ENCODE assay signal across 12 mouse cellular contexts in the genomic region with DNA sequence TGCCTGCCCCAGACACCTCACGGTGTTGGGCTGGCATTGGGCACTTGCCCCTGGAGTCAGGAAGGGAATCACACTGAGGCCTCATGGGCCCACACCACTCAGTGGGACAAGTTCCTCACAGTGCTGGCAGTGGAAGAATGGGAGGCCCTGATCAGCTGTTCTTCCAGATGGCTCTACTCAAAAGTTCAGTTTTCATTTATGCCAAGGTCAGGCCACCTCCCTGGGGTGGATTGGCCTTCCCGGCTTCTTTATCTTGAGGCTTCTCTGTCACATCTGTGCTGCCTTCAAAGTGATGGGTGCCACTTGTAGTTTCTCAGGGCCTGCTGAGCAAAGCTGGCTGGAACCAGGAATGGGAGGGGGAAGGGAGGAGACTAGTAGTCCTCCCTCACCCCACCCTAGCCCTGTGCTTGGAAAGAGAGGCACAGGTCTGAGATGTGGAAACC. TPM values are rescaled to one million over a fixed set of nuclear protein-coding genes. Genes with fewer than 3 reads are reported as not detected.
A peak's percentile ranks its signal among the peaks of the same experiment; 100 is the strongest.
DNase-seq lines count a peak whose midpoint lies in the region; ATAC-seq lines count a peak whose summit lies in the region.
"Had no signal": no experiment of that assay in that cellular context is flagged by ENCODE, and none has a peak within 500 bp of the region (broad histone marks: within the 10 kb centered on the region; RNA-seq: fewer than 3 reads in every experiment).

No protein-coding gene starts in this region.

- H3K27me3 ChIP-seq in kidney, embryonic 16.5 days (ENCODE audit: insufficient read depth, low read length) = no peaks in the 10 kb centered on the region
- H3K27me3 ChIP-seq in embryonic facial prominence, embryonic 12.5 days = no peaks in the 10 kb centered on the region
- no peaks in the 10 kb centered on the region for H3K27me3 ChIP-seq in heart, embryonic 15.5 days
- H3K27me3 ChIP-seq: midbrain, embryonic 12.5 days had no signal

- no peak overlapping the region for H3K27ac ChIP-seq in kidney, embryonic 16.5 days (ENCODE audit: low read length)
- H3K27ac ChIP-seq in embryonic facial prominence, embryonic 12.5 days = no peak overlapping the region
- H3K27ac ChIP-seq in heart, embryonic 15.5 days = peak overlapping the region; percentile 75
- H3K27ac ChIP-seq: midbrain, embryonic 12.5 days had no signal

- WGBS in kidney, embryonic 16.5 days = 68% methylated on average over 2 of the region's 2 CpGs
- 67% methylated on average over 2 of the region's 2 CpGs for WGBS in embryonic facial prominence, embryonic 12.5 days
- WGBS in heart, embryonic 15.5 days = 41% methylated on average over 2 of the region's 2 CpGs

- H3K9ac ChIP-seq in kidney, embryonic 16.5 days (replicated peaks; ENCODE audit: low read length) = no peak overlapping the region
- H3K9ac ChIP-seq in embryonic facial prominence, embryonic 12.5 days = no peak overlapping the region
- no peak overlapping the region for H3K9ac ChIP-seq in heart, embryonic 15.5 days
- H3K9ac ChIP-seq: midbrain, embryonic 12.5 days had no signal

- ATAC-seq in kidney, embryonic 16.5 days (ENCODE audit: low FRiP score, low TSS enrichment) = peak; percentile 54
- 0 out of 2 replicates have a peak, but pooled peaks have one; percentile 56 for ATAC-seq in embryonic facial prominence, embryonic 12.5 days (ENCODE audit: insufficient number of reproducible peaks, insufficient read depth, low FRiP score, low TSS enrichment)
- peak; percentile 39; the same call in 1 of the 2 replicates for ATAC-seq in heart, embryonic 15.5 days (replicated peaks; ENCODE audit: insufficient number of reproducible peaks, insufficient read depth, low FRiP score, low read depth)

- no peaks in the 10 kb centered on the region for H3K36me3 ChIP-seq in kidney, embryonic 16.5 days (ENCODE audit: insufficient read depth, low read length)
- no peaks in the 10 kb centered on the region for H3K36me3 ChIP-seq in embryonic facial prominence, embryonic 12.5 days
- H3K36me3 ChIP-seq in heart, embryonic 15.5 days = no peaks in the 10 kb centered on the region
- H3K36me3 ChIP-seq: midbrain, embryonic 12.5 days had no signal

- no peak overlapping the region for H3K4me2 ChIP-seq in kidney, embryonic 16.5 days (replicated peaks; ENCODE audit: low read depth, low read length)
- no peak overlapping the region for H3K4me2 ChIP-seq in embryonic facial prominence, embryonic 12.5 days (replicated peaks)
- no peak overlapping the region for H3K4me2 ChIP-seq in heart, embryonic 15.5 days
- H3K4me2 ChIP-seq: midbrain, embryonic 12.5 days had no signal

- H3K4me3 ChIP-seq in kidney, embryonic 16.5 days (ENCODE audit: low read length) = no peak overlapping the region
- no peak overlapping the region for H3K4me3 ChIP-seq in embryonic facial prominence, embryonic 12.5 days
- no peak overlapping the region for H3K4me3 ChIP-seq in heart, embryonic 15.5 days
- H3K4me3 ChIP-seq: midbrain, embryonic 12.5 days had no signal

- H3K4me1 ChIP-seq in kidney, embryonic 16.5 days (ENCODE audit: insufficient read depth, low read length) = peaks cover 6% of the 10 kb centered on the region; the same call in 1 of the 2 replicates
- no peaks in the 10 kb centered on the region for H3K4me1 ChIP-seq in embryonic facial prominence, embryonic 12.5 days
- peaks cover 47% of the 10 kb centered on the region for H3K4me1 ChIP-seq in heart, embryonic 15.5 days (replicated peaks)

- H3K9me3 ChIP-seq in kidney, embryonic 16.5 days (ENCODE audit: low read length) = no peaks in the 10 kb centered on the region
- no peaks in the 10 kb centered on the region for H3K9me3 ChIP-seq in embryonic facial prominence, embryonic 12.5 days
- no peaks in the 10 kb centered on the region for H3K9me3 ChIP-seq in heart, embryonic 15.5 days (replicated peaks)
- H3K9me3 ChIP-seq: midbrain, embryonic 12.5 days had no signal

- no peak for DNase-seq in kidney, adult 11 months
- peak; percentile 50 for DNase-seq in lung, postnatal 25 days (ENCODE audit: low spot score)
- DNase-seq in layer of hippocampus, adult 9-11 months = no peak
- no peak for DNase-seq in right cerebral cortex, adult 2 months (ENCODE audit: low spot score in 2 of 2)
- no peak for DNase-seq in thymus, postnatal 14 days
- DNase-seq: left cerebral cortex, postnatal 4 days; thymus, postnatal 4 days had no signal

RNA-seq across cellular contexts. Expression of a gene that starts 14.7 kb away (rescaled TPM):
- polyA plus RNA-seq in kidney, embryonic 16.5 days (2015; fragmentation: Nextera tagmentation; extraction: Ambion mirVana) = 1.4 and 1.7 TPM in 2 replicates
- 1.4 and 1.5 TPM in 2 replicates for polyA plus RNA-seq in embryonic facial prominence, embryonic 12.5 days (2016; fragmentation: Nextera tagmentation; extraction: Ambion mirVana)
- polyA plus RNA-seq in heart, embryonic 15.5 days (2015; fragmentation: Nextera tagmentation; extraction: Ambion mirVana) = 3.2 and 3.4 TPM in 2 replicates

RNA-seq across cellular contexts. Expression of a gene that starts 29.8 kb away (rescaled TPM):
- polyA plus RNA-seq in kidney, embryonic 16.5 days (2015; fragmentation: Nextera tagmentation; extraction: Ambion mirVana) = not detected in 2 replicates
- not detected in 2 replicates for polyA plus RNA-seq in embryonic facial prominence, embryonic 12.5 days (2016; fragmentation: Nextera tagmentation; extraction: Ambion mirVana)
- polyA plus RNA-seq in heart, embryonic 15.5 days (2015; fragmentation: Nextera tagmentation; extraction: Ambion mirVana) = not detected in 2 replicates
- polyA plus RNA-seq: intestine, embryonic 14.5 days; midbrain, embryonic 12.5 days had no signal
